Mouse (Mus musculus) lung, postnatal 0 days (tissue): ENCODE data around the gene Capn11. TPM values are rescaled to one million over a fixed set of nuclear protein-coding genes. Genes with fewer than 3 reads are reported as not detected.

Source experiments
- ATAC-seq: fragments of 200-750 bp; cut with Nextera tagmentation; 2 replicates; pipeline ENCODE4 v1.8.0; 2017; ENCODE audit warnings: moderate library complexity
- DNase-seq: peaks from one replicate; pipeline ENCODE4 v3.0.0-alpha.2; 2016; ENCODE audit warnings: low spot score
- H3K27ac ChIP-seq: fragments of 300-500 bp; sonication (generic); 2 replicates; pipeline ENCODE4 v1.5.1; 2014; ENCODE audit warnings: antibody characterized with exemption, mild to moderate bottlenecking, low read length, mixed read lengths
- H3K27me3 ChIP-seq: fragments of 300-500 bp; sonication (generic); replicated peaks from 2 replicates; pipeline ENCODE4 v1.6.1; 2014; ENCODE audit warnings: low read length, mixed read lengths; ENCODE audit not compliant: insufficient read depth
- H3K36me3 ChIP-seq: fragments of 300-500 bp; sonication (generic); 2 replicates; pipeline ENCODE4 v1.6.1; 2014; ENCODE audit warnings: low read length, mixed read lengths; ENCODE audit not compliant: insufficient read depth
- H3K4me1 ChIP-seq: fragments of 300-500 bp; sonication (generic); 2 replicates; pipeline ENCODE4 v1.6.1; 2014; ENCODE audit warnings: antibody characterized with exemption, low read depth, low read length, mixed read lengths; ENCODE audit not compliant: insufficient read depth
- H3K4me2 ChIP-seq: fragments of 300-500 bp; sonication (generic); replicated peaks from 2 replicates; pipeline ENCODE4 v1.6.1; 2014; ENCODE audit warnings: low read depth, mild to moderate bottlenecking, low read length, moderate library complexity, mixed read lengths
- H3K4me3 ChIP-seq: fragments of 300-500 bp; sonication (generic); 2 replicates; pipeline ENCODE4 v1.5.1; 2014; ENCODE audit warnings: low read depth, low read length
- H3K9ac ChIP-seq: fragments of 300-500 bp; sonication (generic); replicated peaks from 2 replicates; pipeline ENCODE4 v1.6.1; 2014; ENCODE audit warnings: low read depth, mild to moderate bottlenecking
- H3K9me3 ChIP-seq: fragments of 300-500 bp; sonication (generic); 2 replicates; pipeline ENCODE4 v1.6.1; 2016; ENCODE audit warnings: low read length, mixed read lengths
- CTCF ChIP-seq: IDR thresholded peaks from 2 replicates; pipeline ENCODE4 v1.5.1; 2016; ENCODE audit warnings: antibody characterized with exemption, mild to moderate bottlenecking
- EP300 ChIP-seq: IDR thresholded peaks from 2 replicates; pipeline ENCODE4 v1.6.1; 2016; ENCODE audit warnings: antibody characterized with exemption, mild to moderate bottlenecking, control low read depth
- WGBS: fragments of 180-500 bp; shearing (Covaris S2); extraction: QIAGEN DNeasy Blood & Tissue Kit; methylation state at CpG from one replicate; pipeline ENCODE4 v1.1.7; 2014; 5-methylcytosine and 5-hydroxymethylcytosine counted together
- polyA plus RNA-seq: library from polyadenylated mRNA; unstranded; fragments of >200 nt; fragmentation: Nextera tagmentation; extraction: Ambion mirVana; gene quantifications from 2 replicates; pipeline ENCODE4 v1.2.1, GENCODE M21; 2015

Capn11 gene
- polyA plus RNA-seq, 1 experiment from 2014 or later: not detected

DNA sequence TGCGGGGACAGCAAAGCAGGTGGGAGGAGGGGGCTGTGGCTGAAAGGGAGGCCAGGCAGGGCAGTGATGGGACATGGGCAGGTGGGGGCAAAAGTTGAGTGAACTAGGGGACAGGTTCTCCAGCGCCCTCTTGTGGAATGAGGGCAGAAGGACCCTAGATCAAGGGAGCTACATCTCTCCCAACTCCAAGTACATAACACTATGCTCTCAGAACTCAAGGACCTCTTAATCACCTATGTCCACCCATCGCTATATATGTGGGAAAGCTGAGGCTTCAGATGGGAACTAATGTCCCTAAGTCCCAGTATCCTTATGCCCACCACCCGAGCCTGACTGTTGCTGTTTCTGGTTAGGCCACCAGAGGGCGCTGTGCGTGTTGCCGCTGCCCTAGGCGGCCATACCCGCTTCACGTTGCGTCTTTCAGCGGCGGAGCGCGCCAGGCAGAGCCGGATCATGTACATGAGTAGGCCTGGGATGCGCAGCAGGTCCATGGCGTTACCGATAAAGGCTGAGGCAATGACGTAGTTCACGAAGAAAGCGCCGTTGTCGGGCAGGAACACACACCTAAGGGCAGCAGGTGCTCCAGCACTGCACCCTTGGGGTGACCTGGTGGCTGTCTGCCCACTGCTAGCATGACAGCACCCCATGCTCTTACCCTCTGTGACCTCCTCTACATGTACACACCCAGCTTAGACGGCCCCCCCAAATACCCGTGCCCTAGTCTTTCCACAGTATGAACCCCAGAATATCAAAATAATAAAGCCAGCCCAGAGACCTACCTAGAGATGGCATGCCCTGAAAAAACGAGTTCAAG lies 4.2 kb upstream of the Capn11 start:
- no peak overlapping the region for H3K4me3 ChIP-seq
- ATAC-seq (peak; percentile 70), DNase-seq (peak; percentile 60)
- WGBS: 27% methylated on average over 27 of the region's 27 CpGs
- H3K4me1 ChIP-seq: no peaks in the 10 kb centered on the region
- peaks cover 15% of the 10 kb centered on the region; the same call in 1 of the 2 replicates for H3K36me3 ChIP-seq
- TF ChIP-seq EP300 (no peak), CTCF (peak; percentile 93)
- H3K27ac ChIP-seq: no peak overlapping the region
- no peak overlapping the region for H3K9ac ChIP-seq
- H3K4me2 ChIP-seq: no peak overlapping the region
- no peaks in the 10 kb centered on the region for H3K9me3 ChIP-seq
- no peaks in the 10 kb centered on the region for H3K27me3 ChIP-seq

DNA sequence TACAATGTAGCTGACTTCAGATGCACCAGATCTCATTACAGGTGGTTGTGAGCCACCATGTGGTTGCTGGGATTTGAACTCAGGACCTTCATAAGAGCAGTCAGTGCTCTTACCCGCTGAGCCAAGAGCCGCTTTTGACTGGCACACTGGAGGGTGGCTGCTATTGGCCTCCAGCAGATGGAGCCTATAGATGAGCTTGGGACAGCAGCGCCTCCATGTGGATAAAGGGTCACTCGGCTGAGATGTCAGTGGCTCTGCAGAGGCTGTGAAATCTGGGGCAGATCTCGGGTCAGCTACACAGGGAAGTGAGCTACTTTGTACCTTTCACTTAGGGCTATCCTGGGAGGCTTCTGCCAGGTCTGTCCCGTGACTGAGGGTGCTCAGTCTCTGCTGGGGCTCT lies 3.3 kb downstream of the Capn11 start:
- no peak overlapping the region for H3K9ac ChIP-seq
- TF ChIP-seq CTCF (peak; percentile 65), EP300 (no peak)
- no peaks in the 10 kb centered on the region for H3K27me3 ChIP-seq
- no peak overlapping the region for H3K4me3 ChIP-seq
- no peaks in the 10 kb centered on the region for H3K36me3 ChIP-seq
- no peaks in the 10 kb centered on the region for H3K9me3 ChIP-seq
- ATAC-seq: peak; percentile 30; the same call in 1 of the 2 replicates
- no peaks in the 10 kb centered on the region for H3K4me1 ChIP-seq
- H3K27ac ChIP-seq: no peak overlapping the region
- DNase-seq: no peak
- no peak overlapping the region for H3K4me2 ChIP-seq
- WGBS: 30% methylated on average over 6 of the region's 6 CpGs

DNA sequence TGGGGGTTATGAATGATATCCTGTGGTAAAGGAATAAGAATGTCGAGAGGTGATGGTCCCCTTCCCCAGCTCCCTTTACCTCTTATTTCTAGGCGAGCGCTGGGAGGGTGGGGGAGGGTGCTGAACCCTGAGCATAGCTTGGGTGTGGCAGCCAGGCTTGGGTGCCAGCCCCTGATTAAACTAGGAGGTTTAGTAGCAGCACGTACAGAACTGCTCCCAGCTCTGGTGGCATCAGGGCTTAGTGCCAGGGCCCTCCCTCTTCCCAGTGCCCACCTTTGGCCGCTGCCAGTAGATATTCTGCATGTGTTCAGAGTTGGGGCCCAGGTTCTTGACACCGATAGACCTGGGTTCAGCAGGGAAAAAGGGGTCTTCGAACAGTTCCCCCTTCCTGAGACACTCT lies 5.9 kb downstream of the Capn11 start:
- WGBS: 57% methylated on average over 7 of the region's 7 CpGs
- H3K9me3 ChIP-seq: no peaks in the 10 kb centered on the region
- no peaks in the 10 kb centered on the region for H3K36me3 ChIP-seq
- H3K27me3 ChIP-seq: no peaks in the 10 kb centered on the region
- H3K4me1 ChIP-seq: no peaks in the 10 kb centered on the region
- H3K9ac ChIP-seq: no peak overlapping the region
- TF ChIP-seq CTCF (no peak), EP300 (no peak)
- no peak for ATAC-seq
- DNase-seq: no peak
- H3K27ac ChIP-seq: no peak overlapping the region
- H3K4me3 ChIP-seq: no peak overlapping the region
- H3K4me2 ChIP-seq: no peak overlapping the region

DNA sequence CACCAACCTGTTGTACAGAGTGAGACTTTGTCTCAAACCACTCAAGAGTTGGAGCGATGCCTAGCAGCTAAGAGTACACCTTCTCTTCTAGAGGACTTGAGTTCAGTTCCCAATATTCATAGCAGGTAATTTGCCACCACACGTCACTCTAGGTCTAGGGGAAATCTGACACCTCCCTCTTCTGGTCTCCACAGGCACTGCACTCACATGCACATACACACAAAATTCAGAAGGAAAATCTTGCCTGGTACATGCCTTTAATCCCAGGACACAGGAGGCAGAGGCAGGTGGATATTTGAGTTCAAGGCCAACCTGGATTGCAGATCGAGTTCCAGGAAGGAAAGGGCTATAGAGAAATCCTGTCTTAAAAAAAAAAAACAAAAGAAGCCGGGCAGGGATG lies 14.9 kb downstream of the Capn11 start:
- Histone ChIP-seq H3K9me3 (no peaks in the 10 kb centered on the region), H3K9ac (no peak overlapping the region), H3K4me1 (no peaks in the 10 kb centered on the region), H3K36me3 (no peaks in the 10 kb centered on the region), H3K4me3 (no peak overlapping the region), H3K27ac (no peak overlapping the region), H3K27me3 (no peaks in the 10 kb centered on the region), H3K4me2 (no peak overlapping the region)
- WGBS: 72% methylated on average over 4 of the region's 4 CpGs
- TF ChIP-seq CTCF: peak; percentile 36; the same call in 1 of the 2 replicates
- no peak for TF ChIP-seq EP300
- ATAC-seq (no peak), DNase-seq (no peak)

DNA sequence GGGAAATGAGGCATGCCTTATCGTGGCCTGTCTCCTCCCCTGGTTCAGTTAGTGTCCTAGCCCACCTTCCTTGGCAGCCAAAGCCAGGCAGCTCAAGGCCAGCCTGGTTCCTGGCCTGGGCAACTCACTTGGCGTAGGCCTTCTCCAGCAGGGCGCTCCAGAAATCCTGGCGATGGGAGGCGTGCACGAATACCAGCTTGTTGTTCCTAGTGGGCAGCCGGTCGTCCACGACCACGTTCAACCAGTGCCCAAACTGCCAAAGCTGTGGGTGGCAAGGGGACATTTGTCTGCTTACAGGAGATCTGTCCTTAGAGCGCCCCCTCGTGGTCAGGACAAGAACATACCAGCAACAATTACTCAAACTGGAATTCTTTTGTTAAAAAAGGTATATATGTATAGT lies 16.4 kb downstream of the Capn11 start:
- 22% methylated on average over 12 of the region's 12 CpGs for WGBS
- H3K9ac ChIP-seq: no peak overlapping the region

DNA sequence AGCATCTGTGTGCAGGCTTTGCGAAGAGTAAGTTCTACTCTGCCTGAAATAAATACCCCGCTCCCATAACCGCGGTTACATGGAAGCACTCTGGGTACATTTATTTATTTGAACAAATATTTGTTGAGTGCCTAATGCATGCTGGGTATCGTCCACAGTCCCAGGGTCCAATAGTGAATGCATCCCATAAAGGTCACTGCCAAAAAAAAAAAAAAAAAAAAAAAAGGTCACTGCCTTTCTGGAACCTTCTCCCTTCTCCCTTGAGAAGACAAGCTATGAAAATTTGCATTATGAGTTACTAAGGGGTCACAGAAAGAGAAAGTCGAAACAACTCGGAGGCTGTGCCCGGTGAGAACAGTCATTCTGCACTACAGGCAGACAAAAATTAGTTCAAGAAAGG lies 17.1 kb downstream of the Capn11 start:
- ATAC-seq (no peak), DNase-seq (no peak)
- Histone ChIP-seq H3K4me1 (no peaks in the 10 kb centered on the region), H3K9ac (no peak overlapping the region), H3K27me3 (no peaks in the 10 kb centered on the region), H3K4me2 (no peak overlapping the region), H3K36me3 (no peaks in the 10 kb centered on the region), H3K4me3 (no peak overlapping the region), H3K9me3 (no peaks in the 10 kb centered on the region), H3K27ac (no peak overlapping the region)
- TF ChIP-seq CTCF (no peak), EP300 (no peak)
- WGBS: 85% methylated on average over 8 of the region's 8 CpGs

More for the DNA sequence above, 16.4 kb downstream of the Capn11 start:
- Histone ChIP-seq H3K4me3 (no peak overlapping the region), H3K4me2 (no peak overlapping the region), H3K27ac (no peak overlapping the region), H3K9me3 (no peaks in the 10 kb centered on the region), H3K4me1 (no peaks in the 10 kb centered on the region), H3K36me3 (no peaks in the 10 kb centered on the region), H3K27me3 (no peaks in the 10 kb centered on the region)
- peak; percentile 32 for ATAC-seq
- DNase-seq: peak; percentile 80
- TF ChIP-seq EP300 (no peak), CTCF (peak; percentile 93)
